Mouse (Mus musculus): ENCODE measurements at regions not wholly inside any gene's neighbourhood (a gene's known extent, or its start where the extent isn't known, plus 50 kb on each side); places are given as distances from the start of the nearest gene placed in this dataset.
A peak's percentile ranks its signal among the peaks of the same experiment; 100 is the strongest.

DNA sequence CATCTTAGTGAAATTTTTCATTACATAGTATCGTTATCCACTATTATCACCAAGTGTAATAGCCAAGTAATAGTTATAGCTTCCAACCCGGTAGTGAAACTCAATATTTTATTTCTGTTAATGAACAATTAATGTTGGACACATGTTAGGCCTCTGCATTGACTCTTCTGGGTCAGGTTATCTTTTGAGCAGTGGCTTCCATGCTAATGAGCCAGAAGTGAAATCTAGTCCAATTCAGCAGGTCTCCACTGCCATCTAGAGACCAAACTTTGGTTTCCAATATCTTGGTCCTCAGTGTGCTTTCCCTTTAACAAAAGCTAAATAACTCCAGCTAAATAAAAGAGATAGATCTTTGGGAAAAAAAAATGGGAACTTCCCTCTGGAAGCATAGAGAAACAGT lies 258.9 kb upstream of the Aldoart1 start:
- peak; percentile 7 to 37 for DNase-seq (ENCODE audit: low spot score in 2 of 2)

Data from right cerebral cortex, adult 2 months (tissue).